Mouse (Mus musculus) neutrophil, adult 59 days (primary cell): Measurements from ENCODE around the gene Iscu. TPM values are rescaled to one million over a fixed set of nuclear protein-coding genes. Genes with fewer than 3 reads are reported as not detected.

Source experiments
- total RNA-seq, 2 experiments: library from RNA; stranded (reverse); gene quantifications; 1 replicate in 1 of 2; 2 replicates in 1 of 2; pipeline ENCODE4 v1.2.4; 2023

Gene Iscu
- 100 to 1,000 TPM in 1 of 2 experiments, 10 to 100 TPM in 1; 91.7 to 101 TPM for total RNA-seq

DNA sequence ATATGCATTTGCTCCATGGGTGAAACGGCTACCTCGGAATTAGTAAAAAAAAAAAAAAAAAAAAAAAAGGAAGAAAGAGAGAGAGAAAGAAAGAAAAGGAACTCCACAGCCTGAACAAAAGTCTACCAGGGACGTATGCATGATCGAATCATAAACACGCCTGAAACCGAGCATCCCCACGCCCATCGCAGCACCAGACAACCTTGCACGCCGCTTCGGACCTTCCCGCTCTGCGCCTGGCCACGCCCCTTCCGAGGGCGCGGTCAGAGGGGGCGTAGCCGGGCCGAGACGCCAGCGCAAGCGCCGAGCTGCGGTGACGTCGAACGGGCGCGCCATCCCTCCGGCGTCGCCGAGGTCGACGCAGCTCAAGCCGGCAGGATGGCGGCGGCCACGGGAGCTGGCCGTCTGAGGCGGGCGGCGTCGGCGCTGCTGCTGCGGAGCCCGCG, at the start of gene Iscu, which contains the start of gene Sart3:
Gene Iscu, plus strand, starts transcription at position 299 of the 446 bp plus-strand sequence.
Gene Sart3, minus strand, starts transcription at position 61 of the 446 bp plus-strand sequence.

GRCm38 (mm10) chr5:113724446-113724845, 48.1 kb upstream of the Iscu start, which contains the start of gene 1700069L16Rik:
1700069L16Rik (minus strand) TSS chr5:113724772.

GRCm38 (mm10) chr5:113735345-113736112, 37.0 kb upstream of the Iscu start, which contains the start of gene Ficd:
Ficd (plus strand) TSS chr5:113735803.

DNA sequence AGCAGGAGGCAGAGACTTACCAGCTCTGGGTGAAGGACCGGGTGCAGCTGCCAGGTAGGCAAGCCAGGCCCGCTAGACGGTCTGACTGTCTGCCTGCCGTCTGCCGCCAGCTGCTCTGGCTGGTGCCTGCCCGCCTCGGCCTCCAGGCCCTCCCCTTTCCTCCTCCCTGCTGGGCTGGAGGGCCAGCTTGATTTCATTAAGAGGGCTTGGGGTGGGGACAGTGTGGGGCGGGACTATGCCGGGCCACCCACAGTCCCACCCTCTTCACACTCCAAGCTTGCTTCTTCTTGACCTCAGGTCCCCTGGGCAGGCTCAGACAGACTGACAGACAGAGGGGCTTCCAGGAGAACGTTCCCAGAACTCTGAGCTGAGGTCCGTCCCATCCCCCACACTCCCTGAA, 27.7 kb downstream of the Iscu start, which contains the start of gene Tmem119:
Gene Tmem119, minus strand, starts transcription at position 237 of the 400 bp plus-strand sequence.

Other genes with a start within 250 kb of the Iscu start
- gene Cmklr1, start 122.3 kb upstream of the Iscu start, total RNA-seq: under 1 TPM; 0.51 to 0.87 TPM
- not detected for gene 1700069L16Rik, start 48.0 kb upstream of the Iscu start, total RNA-seq
- gene Ficd, start 36.9 kb upstream of the Iscu start, total RNA-seq: 1 to 10 TPM; 4.9 to 5.8 TPM
- gene Sart3, start 238 bp upstream of the Iscu start, total RNA-seq: 10 to 100 TPM; 36.6 to 45.5 TPM
- 1 to 10 TPM; 1.3 to 1.8 TPM for gene Tmem119, start 27.8 kb downstream of the Iscu start, total RNA-seq
- 100 to 1,000 TPM; 446 to 450 TPM for gene Selplg, start 59.9 kb downstream of the Iscu start, total RNA-seq
- gene Coro1c, start 136.0 kb downstream of the Iscu start, total RNA-seq: 100 to 1,000 TPM in 1 of 2 experiments, 10 to 100 TPM in 1; 94.0 to 108 TPM
- 10 to 100 TPM in 1 of 2 experiments, 1 to 10 TPM in 1; 9.9 to 11.7 TPM for gene Ssh1, start 221.1 kb downstream of the Iscu start, total RNA-seq
- not detected for gene Dao, start 231.0 kb downstream of the Iscu start, total RNA-seq